In the genomic region with DNA sequence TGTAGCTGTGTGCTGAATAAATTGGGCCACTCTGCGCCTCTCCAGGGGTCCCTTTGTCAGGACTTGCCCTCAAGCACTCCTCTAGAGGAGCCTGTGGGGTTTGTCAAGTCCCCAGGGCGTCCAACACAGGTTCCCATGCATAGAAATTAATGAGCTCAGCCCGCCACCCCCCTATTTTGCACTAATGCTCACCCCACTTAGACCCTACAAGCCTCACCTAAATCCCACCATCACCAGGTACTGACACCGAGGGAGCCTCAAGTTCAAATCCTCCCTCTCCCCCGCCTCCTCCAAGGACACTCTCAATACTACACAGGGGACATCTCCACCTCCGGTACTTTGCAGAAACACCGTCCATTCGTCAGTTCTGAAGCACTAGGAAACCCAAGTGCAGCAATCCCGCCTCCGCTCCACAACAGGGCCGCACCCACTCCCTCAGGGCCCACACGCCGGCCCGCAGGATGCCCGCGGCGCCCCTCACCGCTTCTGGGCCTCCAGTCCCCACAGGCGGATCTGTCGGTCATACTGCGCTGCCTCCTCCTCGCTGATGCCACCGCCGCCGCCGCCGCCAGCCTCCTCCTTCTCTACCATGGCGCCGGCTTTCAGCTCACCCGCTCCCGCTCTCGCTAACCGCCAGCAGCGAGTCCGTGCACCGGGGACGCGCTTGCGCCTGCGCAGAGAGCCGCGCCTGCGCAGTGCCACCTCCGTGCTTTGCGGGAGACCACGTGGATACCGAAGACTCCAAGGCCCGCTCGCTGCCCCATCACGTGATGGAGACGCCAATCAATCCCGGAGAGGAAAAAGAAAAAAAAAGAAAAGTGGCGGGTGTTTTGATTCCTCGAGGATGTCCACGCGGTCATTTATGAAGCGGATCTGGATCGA, we compare ENCODE assay signal across 8 mouse cellular contexts. TPM values are rescaled to one million over a fixed set of nuclear protein-coding genes. Genes with fewer than 3 reads are reported as not detected.
DNase-seq lines count a peak whose midpoint lies in the region; ATAC-seq and TF ChIP-seq lines count a peak whose summit lies in the region.

A gene (minus strand): TSS at position 647 of the 882 bp plus-strand sequence.

- no peaks in the 10 kb centered on the region for H3K27me3 ChIP-seq in embryonic facial prominence, embryonic 13.5 days
- peaks cover 2% of the 10 kb centered on the region; the same call in 1 of the 2 replicates for H3K27me3 ChIP-seq in heart, adult 2 months (ENCODE audit: control insufficient read depth, insufficient read depth, low read length)
- no peaks in the 10 kb centered on the region for H3K27me3 ChIP-seq in limb, embryonic 13.5 days
- H3K27me3 ChIP-seq in midbrain, embryonic 16.5 days (ENCODE audit: control insufficient read depth, insufficient read depth, low read depth, low read length) = no peaks in the 10 kb centered on the region

- H3K27ac ChIP-seq in embryonic facial prominence, embryonic 13.5 days = peak within 1 kb of the TSS; percentile 89
- peak within 1 kb of the TSS; percentile 90 for H3K27ac ChIP-seq in heart, adult 2 months
- H3K27ac ChIP-seq in limb, embryonic 13.5 days = peak within 1 kb of the TSS; percentile 69; the same call in 1 of the 2 replicates
- H3K27ac ChIP-seq in midbrain, embryonic 16.5 days (ENCODE audit: low read length) = peak within 1 kb of the TSS; percentile 83

- H3K36me3 ChIP-seq in embryonic facial prominence, embryonic 13.5 days = peaks cover 16% of the 10 kb centered on the region
- H3K36me3 ChIP-seq in heart, adult 2 months (ENCODE audit: control insufficient read depth, insufficient read depth, low read length) = no peaks in the 10 kb centered on the region; the same call in none of the 2 replicates
- peaks cover 26% of the 10 kb centered on the region for H3K36me3 ChIP-seq in limb, embryonic 13.5 days
- no peaks in the 10 kb centered on the region for H3K36me3 ChIP-seq in midbrain, embryonic 16.5 days (ENCODE audit: control insufficient read depth, insufficient read depth, low read length)

- under 1% methylated on average over 58 of the region's 58 CpGs for WGBS in embryonic facial prominence, embryonic 13.5 days
- under 1% methylated on average over 58 of the region's 58 CpGs for WGBS in heart, adult 2 months
- under 1% methylated on average over 58 of the region's 58 CpGs for WGBS in limb, embryonic 13.5 days
- 1% methylated on average over 58 of the region's 58 CpGs for WGBS in midbrain, embryonic 16.5 days

- peak; percentile 97 for DNase-seq in 3134 (ENCODE audit: extremely low read depth, insufficient read length, low spot score)
- peak; percentile 97 for DNase-seq in adrenal gland, postnatal 36 days
- peak; percentile 97 to 99 for DNase-seq in heart, adult 2 months
- DNase-seq in kidney, adult 8-10 months = peak; percentile 96 to 97
- peak; percentile 92 to 95 for DNase-seq in spleen, postnatal 10 days (ENCODE audit: low spot score in 2 of 2)

- H3K4me1 ChIP-seq in embryonic facial prominence, embryonic 13.5 days = peaks cover 28% of the 10 kb centered on the region
- H3K4me1 ChIP-seq in heart, adult 2 months (ENCODE audit: control insufficient read depth, insufficient read depth, low read length) = peaks cover 4% of the 10 kb centered on the region
- H3K4me1 ChIP-seq in limb, embryonic 13.5 days = peaks cover 37% of the 10 kb centered on the region
- H3K4me1 ChIP-seq in midbrain, embryonic 16.5 days (ENCODE audit: control insufficient read depth, insufficient read depth, low read length) = peaks cover 19% of the 10 kb centered on the region

- peaks cover 3% of the 10 kb centered on the region for H3K79me2 ChIP-seq in heart, adult 2 months (replicated peaks; ENCODE audit: control insufficient read depth, insufficient read depth, low read length)

- TF ChIP-seq POLR2A in heart, adult 2 months (IDR thresholded peaks at IDR 0.05; ENCODE audit: insufficient read depth, low read depth, low read length) = peak; percentile 55

- TF ChIP-seq CTCF in heart, adult 2 months (IDR thresholded peaks at IDR 0.05) = peak; percentile 21; the same call in 1 of the 2 replicates

- no peak for TF ChIP-seq EP300 in heart, adult 2 months (IDR thresholded peaks at IDR 0.05; ENCODE audit: insufficient read depth, low read depth, low read length)

- peak within 1 kb of the TSS; percentile 96 for H3K4me3 ChIP-seq in embryonic facial prominence, embryonic 13.5 days
- H3K4me3 ChIP-seq in heart, adult 2 months = peak within 1 kb of the TSS; percentile 91
- H3K4me3 ChIP-seq in limb, embryonic 13.5 days = peak within 1 kb of the TSS; percentile 88
- peak within 1 kb of the TSS; percentile 95 for H3K4me3 ChIP-seq in midbrain, embryonic 16.5 days (ENCODE audit: low read depth, low read length)

- H3K9ac ChIP-seq in embryonic facial prominence, embryonic 13.5 days = peak within 1 kb of the TSS; percentile 98
- peak within 1 kb of the TSS; percentile 98 for H3K9ac ChIP-seq in heart, adult 2 months (ENCODE audit: low read depth, low read length)
- peak within 1 kb of the TSS; percentile 96 for H3K9ac ChIP-seq in limb, embryonic 13.5 days
- H3K9ac ChIP-seq in midbrain, embryonic 16.5 days (ENCODE audit: low read depth, low read length) = peak within 1 kb of the TSS; percentile 93

- peak within 1 kb of the TSS; percentile 90 for H3K4me2 ChIP-seq in embryonic facial prominence, embryonic 13.5 days
- peak within 1 kb of the TSS; percentile 95 for H3K4me2 ChIP-seq in limb, embryonic 13.5 days (replicated peaks)
- peak within 1 kb of the TSS; percentile 81 for H3K4me2 ChIP-seq in midbrain, embryonic 16.5 days (ENCODE audit: low read length)

- H3K9me3 ChIP-seq in embryonic facial prominence, embryonic 13.5 days = no peaks in the 10 kb centered on the region
- H3K9me3 ChIP-seq in limb, embryonic 13.5 days = no peaks in the 10 kb centered on the region
- H3K9me3 ChIP-seq in midbrain, embryonic 16.5 days (replicated peaks; ENCODE audit: control insufficient read depth, low read length, poor library complexity, severe bottlenecking) = no peaks in the 10 kb centered on the region

- peak; percentile 92 for ATAC-seq in embryonic facial prominence, embryonic 13.5 days (ENCODE audit: insufficient number of reproducible peaks, insufficient read depth, low FRiP score, low TSS enrichment, low read depth)
- ATAC-seq in limb, embryonic 13.5 days (ENCODE audit: low FRiP score, low read depth) = peak; percentile 95
- ATAC-seq in midbrain, embryonic 16.5 days = peak; percentile 91

- intact Hi-C loops in heart, adult 2 months (cut with DNase I) = loop anchor here (10.0 kb wide), 1 partner anchor 347 kb away; a partner anchor contains a TSS

RNA-seq across cellular contexts. Expression of the gene that starts here (rescaled TPM):
- 10 to 100 TPM; 69.1 to 70.8 TPM for total RNA-seq in adrenal gland, postnatal 36 days (2021)
- 373 and 383 TPM in 2 replicates for polyA plus RNA-seq in embryonic facial prominence, embryonic 13.5 days (2015; fragmentation: Nextera tagmentation; extraction: Ambion mirVana)
- 10 to 100 TPM; 33.0 to 36.1 TPM for total RNA-seq in heart, adult 2 months (2021)
- polyA plus RNA-seq in heart, adult 2 months (2012; rRNA removed) = 23.4 and 45.3 TPM in 2 replicates
- polyA plus RNA-seq in limb, embryonic 13.5 days (2015; fragmentation: Nextera tagmentation; extraction: Ambion mirVana) = 359 and 362 TPM in 2 replicates
- 239 and 255 TPM in 2 replicates for polyA plus RNA-seq in midbrain, embryonic 16.5 days (2015; fragmentation: Nextera tagmentation; extraction: Ambion mirVana)

Comparison
In these comparisons a context has a peak if more than half of its experiments do, and no peak if none do; other contexts are left out.
1. Peak in every context shown above with its lines: DNase-seq, ATAC-seq, H3K4me3 ChIP-seq and H3K27ac ChIP-seq.